Mouse (Mus musculus): Measurements from ENCODE around the gene 1810037I17Rik.

Gene 1810037I17Rik

DNA sequence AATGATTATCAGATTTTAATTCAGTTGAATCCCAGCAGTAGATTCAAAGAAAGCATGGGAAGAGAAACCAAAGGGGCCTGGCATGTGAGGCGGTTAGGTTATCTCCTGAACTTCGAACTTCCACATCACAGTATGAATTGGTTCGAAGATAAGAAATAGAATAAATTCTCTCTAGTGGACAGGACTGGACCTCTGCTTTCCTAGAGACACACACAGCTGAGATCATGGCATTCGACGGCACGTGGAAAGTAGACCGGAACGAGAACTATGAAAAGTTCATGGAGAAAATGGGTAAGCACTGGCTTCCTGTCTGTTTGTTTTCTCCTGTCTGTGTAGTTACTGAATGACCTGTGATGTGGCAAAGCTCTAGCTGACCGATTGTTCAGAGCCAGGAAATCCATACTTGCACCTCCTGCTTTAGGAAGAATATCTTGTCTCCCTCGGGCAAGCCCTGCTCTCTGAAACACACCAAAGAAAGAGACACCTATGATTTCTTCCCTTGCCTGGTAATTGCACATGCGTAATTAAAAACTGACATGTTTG, 28.7 kb upstream of the 1810037I17Rik start:
- Histone ChIP-seq H3K9me3 (ENCODE audit: low read length) (no peaks in the 10 kb centered on the region), H3K4me3 (replicated peaks; ENCODE audit: low read length) (no peak overlapping the region), H3K36me3 (ENCODE audit: insufficient read depth, low read length) (no peaks in the 10 kb centered on the region), H3K27me3 (ENCODE audit: insufficient read depth, low read length) (no peaks in the 10 kb centered on the region), H3K4me1 (replicated peaks; ENCODE audit: low read depth, low read length) (no peaks in the 10 kb centered on the region)
- TF ChIP-seq CTCF (conservative IDR thresholded peaks at IDR 0.05; ENCODE audit: low read length), result no peak
- no peak for TF ChIP-seq POU5F1 (IDR thresholded peaks at IDR 0.05; ENCODE audit: borderline replicate concordance, low read length)

DNA sequence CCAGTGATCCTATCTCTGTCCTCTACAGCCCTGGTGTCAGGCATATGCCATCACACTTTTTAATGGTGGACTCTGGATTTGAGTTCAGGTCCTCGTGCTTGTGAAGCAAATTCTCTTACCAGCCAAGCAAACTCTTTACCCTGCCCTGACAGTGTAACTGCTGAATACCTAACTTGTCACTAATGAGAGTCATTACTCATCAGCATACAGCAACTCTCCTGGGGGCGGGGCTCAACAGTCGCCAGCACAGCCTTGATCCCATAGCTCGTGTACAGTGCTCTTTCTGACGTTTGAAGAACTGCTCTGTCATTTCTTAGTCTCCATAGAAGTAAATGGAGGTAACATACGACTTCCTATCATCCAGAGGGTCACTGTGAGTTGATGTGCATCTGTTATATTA, 25.7 kb upstream of the 1810037I17Rik start:
- no peak for TF ChIP-seq POU5F1 (IDR thresholded peaks at IDR 0.05; ENCODE audit: borderline replicate concordance, low read length)
- no peak for TF ChIP-seq NANOG (IDR thresholded peaks at IDR 0.05; ENCODE audit: borderline replicate concordance, low read length)
- TF ChIP-seq CTCF (conservative IDR thresholded peaks at IDR 0.05; ENCODE audit: low read length), result no peak
- H3K27me3 ChIP-seq (ENCODE audit: insufficient read depth, low read length), result no peaks in the 10 kb centered on the region
- H3K9me3 ChIP-seq (ENCODE audit: low read length), result no peaks in the 10 kb centered on the region
- H3K4me1 ChIP-seq (replicated peaks; ENCODE audit: low read depth, low read length), result no peaks in the 10 kb centered on the region
- H3K36me3 ChIP-seq (ENCODE audit: insufficient read depth, low read length), result no peaks in the 10 kb centered on the region
- no peak overlapping the region for H3K4me3 ChIP-seq (replicated peaks; ENCODE audit: low read length)

DNA sequence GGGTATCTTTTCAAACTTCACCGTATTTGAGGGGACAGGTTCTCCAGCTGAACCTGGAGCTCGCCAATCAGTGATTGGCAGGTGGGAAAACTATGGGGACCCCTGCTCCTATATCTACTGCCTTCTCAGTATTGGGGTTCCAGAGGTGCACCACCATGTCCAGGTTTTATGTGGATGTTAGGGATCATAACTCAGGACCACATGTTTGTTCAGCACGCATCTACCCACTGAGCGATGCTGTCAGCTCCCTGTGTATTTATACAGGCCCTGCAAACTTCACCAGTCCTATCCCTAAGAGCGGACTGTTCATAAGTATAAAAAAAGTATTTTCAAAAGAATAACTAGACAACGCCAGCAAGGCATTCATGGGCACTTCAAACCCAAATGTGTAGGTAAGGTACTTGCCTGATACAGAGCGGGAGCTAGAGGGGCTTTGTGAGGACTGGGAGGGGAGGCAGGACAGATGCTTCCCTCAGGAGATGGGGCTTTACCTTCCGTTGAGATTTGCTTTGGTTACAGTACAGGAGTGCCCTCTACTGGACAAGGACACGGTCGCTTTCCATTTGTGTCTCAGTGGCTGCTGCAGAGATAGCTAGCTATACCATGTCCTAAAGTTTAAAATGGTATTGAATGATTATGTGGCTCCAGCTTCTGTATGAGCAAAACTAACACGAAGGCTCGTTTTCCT, 20.1 kb upstream of the 1810037I17Rik start:
- Histone ChIP-seq H3K4me3 (replicated peaks; ENCODE audit: low read length) (no peak overlapping the region), H3K36me3 (ENCODE audit: insufficient read depth, low read length) (no peaks in the 10 kb centered on the region), H3K27me3 (ENCODE audit: insufficient read depth, low read length) (no peaks in the 10 kb centered on the region), H3K4me1 (replicated peaks; ENCODE audit: low read depth, low read length) (no peaks in the 10 kb centered on the region; the same call in 1 of the 2 replicates), H3K9me3 (ENCODE audit: low read length) (no peaks in the 10 kb centered on the region)
- TF ChIP-seq POU5F1 (IDR thresholded peaks at IDR 0.05; ENCODE audit: borderline replicate concordance, low read length) (no peak), CTCF (conservative IDR thresholded peaks at IDR 0.05; ENCODE audit: low read length) (peak; percentile 49)

DNA sequence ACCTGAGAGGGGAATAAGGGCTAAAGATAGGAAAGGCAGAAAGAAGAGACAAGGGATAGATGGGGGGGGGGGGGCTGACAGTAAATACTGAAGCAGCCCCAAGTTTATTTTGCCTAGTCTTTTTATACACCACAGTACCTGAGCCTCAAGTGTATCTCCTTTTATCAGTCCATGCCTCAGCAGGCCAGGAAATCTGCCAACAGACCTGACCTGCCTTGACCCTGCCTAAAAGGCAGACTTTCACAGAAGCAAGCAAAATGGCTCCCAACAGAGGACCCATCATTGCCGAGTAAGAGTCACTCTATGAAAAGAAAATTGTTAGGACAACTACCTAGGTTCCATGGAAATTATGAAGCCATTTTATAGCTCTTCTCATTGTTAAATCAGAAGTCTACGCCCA, 16.2 kb upstream of the 1810037I17Rik start:
- TF ChIP-seq POU5F1 (IDR thresholded peaks at IDR 0.05; ENCODE audit: borderline replicate concordance, low read length) (no peak), CTCF (conservative IDR thresholded peaks at IDR 0.05; ENCODE audit: low read length) (no peak), NANOG (IDR thresholded peaks at IDR 0.05; ENCODE audit: borderline replicate concordance, low read length) (no peak)
- Histone ChIP-seq H3K4me1 (replicated peaks; ENCODE audit: low read depth, low read length) (no peaks in the 10 kb centered on the region; the same call in 1 of the 2 replicates), H3K9me3 (ENCODE audit: low read length) (no peaks in the 10 kb centered on the region), H3K27me3 (ENCODE audit: insufficient read depth, low read length) (no peaks in the 10 kb centered on the region), H3K36me3 (ENCODE audit: insufficient read depth, low read length) (no peaks in the 10 kb centered on the region), H3K4me3 (replicated peaks; ENCODE audit: low read length) (no peak overlapping the region)

DNA sequence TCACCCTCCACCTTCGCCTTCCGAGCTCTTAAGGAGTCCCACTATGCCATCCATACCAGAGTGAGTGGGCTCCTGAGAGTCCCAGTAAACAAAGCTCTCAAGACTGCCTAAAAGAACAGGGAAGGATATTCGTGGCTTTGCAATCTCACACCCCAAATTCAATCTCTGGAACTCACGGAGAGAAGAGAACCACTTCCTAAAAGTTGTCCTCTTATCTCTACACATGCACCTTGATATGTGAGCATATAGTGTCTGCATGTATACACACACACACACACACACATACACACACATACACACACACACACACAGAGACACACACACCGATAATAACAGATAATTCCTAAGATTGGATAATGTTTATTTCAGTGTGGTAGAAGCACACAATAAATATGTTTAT, 8.5 kb upstream of the 1810037I17Rik start:
- Histone ChIP-seq H3K27me3 (ENCODE audit: insufficient read depth, low read length) (no peaks in the 10 kb centered on the region), H3K4me3 (replicated peaks; ENCODE audit: low read length) (no peak overlapping the region), H3K4me1 (replicated peaks; ENCODE audit: low read depth, low read length) (peaks cover 16% of the 10 kb centered on the region), H3K9me3 (ENCODE audit: low read length) (no peaks in the 10 kb centered on the region), H3K36me3 (ENCODE audit: insufficient read depth, low read length) (no peaks in the 10 kb centered on the region)
- no peak for TF ChIP-seq NANOG (IDR thresholded peaks at IDR 0.05; ENCODE audit: borderline replicate concordance, low read length)
- TF ChIP-seq CTCF (conservative IDR thresholded peaks at IDR 0.05; ENCODE audit: low read length), result no peak
- no peak for TF ChIP-seq POU5F1 (IDR thresholded peaks at IDR 0.05; ENCODE audit: borderline replicate concordance, low read length)

DNA sequence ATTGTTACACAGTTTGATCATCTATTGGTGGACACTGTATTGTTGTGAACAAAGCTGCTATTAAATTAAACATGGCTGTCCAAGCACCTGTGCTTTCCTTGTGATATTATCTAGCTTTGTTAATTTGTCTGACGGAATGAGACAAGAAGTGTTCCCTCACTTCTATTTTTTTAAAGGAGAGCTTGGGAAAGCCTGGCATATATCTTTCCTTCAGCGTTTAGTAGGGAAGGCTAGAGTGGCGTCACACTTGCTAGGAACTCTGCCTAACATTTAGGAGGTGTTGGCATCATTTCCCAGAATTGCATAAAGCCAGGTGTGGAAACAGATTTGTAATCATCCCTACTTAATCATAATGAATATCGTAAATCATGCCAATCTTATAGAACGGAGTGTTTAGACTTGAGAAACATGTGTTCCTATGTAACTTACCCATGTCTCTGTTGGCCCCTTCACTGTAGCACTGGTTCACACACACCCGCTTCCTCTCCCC, 7.8 kb upstream of the 1810037I17Rik start:
- no peaks in the 10 kb centered on the region for H3K9me3 ChIP-seq (ENCODE audit: low read length)
- no peaks in the 10 kb centered on the region for H3K36me3 ChIP-seq (ENCODE audit: insufficient read depth, low read length)
- peaks cover 23% of the 10 kb centered on the region for H3K4me1 ChIP-seq (replicated peaks; ENCODE audit: low read depth, low read length)
- H3K4me3 ChIP-seq (replicated peaks; ENCODE audit: low read length), result no peak overlapping the region
- H3K27me3 ChIP-seq (ENCODE audit: insufficient read depth, low read length), result no peaks in the 10 kb centered on the region
- TF ChIP-seq CTCF (conservative IDR thresholded peaks at IDR 0.05; ENCODE audit: low read length) (no peak), POU5F1 (IDR thresholded peaks at IDR 0.05; ENCODE audit: borderline replicate concordance, low read length) (no peak), NANOG (IDR thresholded peaks at IDR 0.05; ENCODE audit: borderline replicate concordance, low read length) (no peak)

DNA sequence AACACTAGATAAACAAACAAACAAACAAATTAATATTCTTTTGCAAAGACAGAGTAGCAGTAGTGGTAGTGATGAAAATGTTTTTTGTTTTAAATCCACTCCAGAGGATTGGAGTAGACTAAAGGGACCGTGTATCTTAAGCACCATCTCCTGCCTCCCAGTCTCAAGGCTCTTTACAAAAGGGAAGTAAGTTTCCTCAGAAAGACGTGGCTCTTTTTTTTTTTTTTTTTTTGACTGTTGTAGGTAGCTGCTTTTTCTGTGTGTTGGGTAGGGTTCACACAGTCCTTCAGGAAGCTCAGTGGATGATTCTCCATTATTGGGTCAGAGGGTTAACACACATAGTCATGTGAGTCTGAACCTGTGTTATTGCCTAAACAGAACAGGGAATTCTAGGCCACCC, 5.3 kb upstream of the 1810037I17Rik start:
- TF ChIP-seq CTCF (conservative IDR thresholded peaks at IDR 0.05; ENCODE audit: low read length), result no peak
- no peak for TF ChIP-seq POU5F1 (IDR thresholded peaks at IDR 0.05; ENCODE audit: borderline replicate concordance, low read length)
- TF ChIP-seq NANOG (IDR thresholded peaks at IDR 0.05; ENCODE audit: borderline replicate concordance, low read length), result no peak

DNA sequence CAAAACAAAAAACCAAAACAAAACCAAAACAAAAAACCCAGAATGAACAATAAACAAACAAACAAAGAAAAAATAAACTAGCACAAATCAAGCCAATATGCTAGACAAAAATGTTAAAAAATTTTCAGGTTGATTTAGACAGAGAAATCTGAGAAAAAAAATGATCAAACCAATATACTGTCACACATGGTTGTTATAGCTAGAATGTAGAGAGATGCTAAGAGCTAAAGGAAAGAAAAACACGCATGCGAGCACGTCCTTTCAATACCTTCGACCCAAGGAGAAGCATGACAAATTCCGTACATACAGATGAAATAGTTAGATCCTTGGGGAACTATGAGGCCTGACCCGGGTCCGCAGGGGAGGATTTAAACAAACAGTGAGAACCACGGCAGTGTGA, 4.7 kb upstream of the 1810037I17Rik start, which contains the start of gene Gm10959:
Gene Gm10959 (minus strand): TSS at position 101 of the 400 bp plus-strand sequence.
- Histone ChIP-seq H3K9me3 (ENCODE audit: low read length) (no peaks in the 10 kb centered on the region), H3K36me3 (ENCODE audit: insufficient read depth, low read length) (no peaks in the 10 kb centered on the region), H3K27me3 (ENCODE audit: insufficient read depth, low read length) (no peaks in the 10 kb centered on the region), H3K4me1 (replicated peaks; ENCODE audit: low read depth, low read length) (peaks cover 34% of the 10 kb centered on the region), H3K4me3 (replicated peaks; ENCODE audit: low read length) (no peak within 1 kb of the TSS)
- TF ChIP-seq POU5F1 (IDR thresholded peaks at IDR 0.05; ENCODE audit: borderline replicate concordance, low read length) (no peak), NANOG (IDR thresholded peaks at IDR 0.05; ENCODE audit: borderline replicate concordance, low read length) (no peak), CTCF (conservative IDR thresholded peaks at IDR 0.05; ENCODE audit: low read length) (no peak)

More for the DNA sequence above, 5.3 kb upstream of the 1810037I17Rik start:
- H3K36me3 ChIP-seq (ENCODE audit: insufficient read depth, low read length), result no peaks in the 10 kb centered on the region
- no peaks in the 10 kb centered on the region for H3K27me3 ChIP-seq (ENCODE audit: insufficient read depth, low read length)
- no peaks in the 10 kb centered on the region for H3K9me3 ChIP-seq (ENCODE audit: low read length)
- peaks cover 34% of the 10 kb centered on the region for H3K4me1 ChIP-seq (replicated peaks; ENCODE audit: low read depth, low read length)
- no peak overlapping the region for H3K4me3 ChIP-seq (replicated peaks; ENCODE audit: low read length)

Data from E14TG2a.4 (cell line).